Mouse (Mus musculus): ENCODE results near the gene Vmn2r33. TPM values are rescaled to one million over a fixed set of nuclear protein-coding genes. Genes with fewer than 3 reads are reported as not detected.
"Not testable (repeated sequence)": the region's sequence is repeated elsewhere in the genome, so short reads cannot be mapped to it uniquely, and the experiment has no call there.

Vmn2r33 gene
- not detected in 2 replicates for polyA plus RNA-seq (2016; fragmentation: Nextera tagmentation; extraction: Ambion mirVana)

DNA sequence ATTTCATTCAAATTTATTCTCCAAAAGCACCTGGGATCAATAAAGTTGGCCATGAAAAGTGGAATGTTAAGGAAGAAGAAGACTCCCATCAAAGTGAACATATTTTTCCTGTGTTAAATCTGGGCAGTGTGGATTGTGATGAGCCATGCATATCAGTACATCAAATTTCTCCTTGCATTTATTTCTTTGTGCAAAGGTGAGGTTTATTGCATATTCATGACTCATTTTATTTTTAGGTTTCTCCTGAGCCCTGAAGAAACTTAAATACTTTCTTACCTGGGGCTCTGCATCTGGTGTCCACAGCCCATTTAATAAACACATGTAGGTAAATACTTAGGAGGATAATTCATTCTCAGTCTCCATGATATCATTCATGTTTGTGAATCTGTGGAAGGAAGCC lies at the start of gene Vmn2r33:
Gene Vmn2r33 (minus strand): TSS at position 101 of the 400 bp plus-strand sequence.
- H3K4me1 ChIP-seq; H3K36me3 ChIP-seq; H3K27ac ChIP-seq (replicated peaks); DNase-seq (ENCODE audit: low spot score); H3K27me3 ChIP-seq (ENCODE audit: low read depth, poor library complexity, severe bottlenecking); H3K4me3 ChIP-seq: not testable (repeated sequence)
- peaks cover 11% of the 10 kb centered on the region; the same call in 1 of the 2 replicates for H3K9me3 ChIP-seq (replicated peaks)

Other genes with a start within 250 kb of the Vmn2r33 start
- gene Vmn2r30, start 229.2 kb downstream of the Vmn2r33 start, polyA plus RNA-seq (2016; fragmentation: Nextera tagmentation; extraction: Ambion mirVana), result not detected in 2 replicates
- not detected in 2 replicates for gene Gm45783, start 192.2 kb downstream of the Vmn2r33 start, polyA plus RNA-seq (2016; fragmentation: Nextera tagmentation; extraction: Ambion mirVana)
- not detected in 2 replicates for gene Vmn2r31, start 167.1 kb downstream of the Vmn2r33 start, polyA plus RNA-seq (2016; fragmentation: Nextera tagmentation; extraction: Ambion mirVana)
- gene Vmn2r32, start 86.8 kb downstream of the Vmn2r33 start, polyA plus RNA-seq (2016; fragmentation: Nextera tagmentation; extraction: Ambion mirVana), result not detected in 2 replicates
- not detected in 2 replicates for gene Vmn2r34, start 122.7 kb upstream of the Vmn2r33 start, polyA plus RNA-seq (2016; fragmentation: Nextera tagmentation; extraction: Ambion mirVana)